Mouse (Mus musculus) testis, adult 2 months (tissue): ENCODE results near the gene Ctnna3.

Experiments used
- CTCF ChIP-seq: fragments of 200-500 bp; IDR thresholded peaks from 2 replicates; pipeline ENCODE4 v1.5.1; 2012; ENCODE audit warnings: low read depth, mild to moderate bottlenecking, inconsistent platforms, low read length, moderate library complexity; ENCODE audit not compliant: control insufficient read depth, insufficient read depth, insufficient replicate concordance
- POLR2A ChIP-seq: fragments of 200-500 bp; IDR thresholded peaks from 2 replicates; pipeline ENCODE4 v1.6.1; 2012; ENCODE audit warnings: low read depth, mild to moderate bottlenecking, inconsistent platforms, low read length, moderate library complexity; ENCODE audit not compliant: control insufficient read depth

- TF ChIP-seq CTCF (no peak), POLR2A (no peak)
Measured at GRCm38 (mm10) chr10:63478946-63479345, 49.0 kb downstream of the Ctnna3 start.
